Mouse (Mus musculus): Measurements from ENCODE around the gene Wnk2.

DNA sequence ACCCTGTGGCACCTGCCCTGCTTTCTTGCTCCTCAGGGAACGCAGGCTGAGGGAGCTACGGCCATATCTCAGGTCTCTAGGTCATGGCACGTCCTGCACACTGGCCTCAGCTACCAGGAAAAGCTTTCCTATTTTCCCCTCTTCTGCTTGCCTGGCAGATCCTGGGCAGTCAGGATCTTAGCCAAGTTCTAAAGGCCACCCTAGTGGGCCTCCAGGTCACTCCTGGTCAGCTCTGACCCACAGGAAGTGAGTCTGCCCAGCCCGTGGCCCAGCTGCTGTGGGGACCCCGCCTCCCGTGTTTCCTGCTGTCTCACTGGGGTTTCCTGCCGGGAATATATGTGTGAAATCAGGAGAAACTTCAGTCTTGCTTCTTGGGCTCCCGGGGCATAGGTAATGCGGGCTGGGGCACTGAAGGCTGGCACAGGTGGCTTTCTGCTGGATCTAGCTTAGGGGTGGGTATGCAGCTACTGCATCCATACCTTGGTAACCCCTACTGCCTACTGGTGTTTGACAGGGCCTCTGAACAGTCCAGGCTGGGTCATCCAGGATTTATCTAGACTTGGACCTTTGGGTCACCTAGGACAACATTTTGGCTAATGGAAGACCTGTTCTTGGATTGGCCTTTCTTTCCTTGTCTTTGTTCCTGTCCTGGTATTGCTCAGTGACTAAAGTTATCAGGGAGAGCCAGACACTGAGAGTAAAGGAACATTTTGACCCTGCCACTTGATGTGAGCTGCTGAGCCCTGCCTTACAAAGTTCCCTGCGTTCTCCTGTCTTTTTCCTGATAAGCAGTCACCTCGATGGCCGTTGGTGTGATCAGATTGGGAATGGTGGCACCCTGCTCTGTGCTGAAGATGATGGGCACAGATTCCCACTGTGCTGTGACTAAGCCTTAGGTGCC is 42.4 kb upstream of the Wnk2 start:
- TF ChIP-seq POLR2A (IDR thresholded peaks at IDR 0.05; ENCODE audit: low read depth, low read length) = no peak
- TF ChIP-seq CTCF (IDR thresholded peaks at IDR 0.05; ENCODE audit: borderline replicate concordance, insufficient read depth, low read length) = no peak

All from embryonic fibroblast, embryonic 13.5 days (primary cell).